Mouse (Mus musculus): ENCODE results near the gene Ccdc127.

Ccdc127 gene

GRCm38 (mm10) chr13:74390371-74390990, 40.4 kb downstream of the Ccdc127 start, which contains the start of gene Zfp72:
TSS of gene Zfp72 (minus strand) at chr13:74390836.
- DNase-seq (ENCODE audit: low spot score), result peak; percentile 76

GRCm38 (mm10) chr13:74391156-74391555, 41.0 kb downstream of the Ccdc127 start:
- DNase-seq (ENCODE audit: low spot score), result no peak

- DNase-seq (ENCODE audit: low spot score), result no peak
These were observed 49.3 kb downstream of the Ccdc127 start, which contains the start of gene Ftl1-ps1 for GRCm38 (mm10) chr13:74399298-74399839. TSS of gene Ftl1-ps1 (plus strand) at chr13:74399694.

Measured in lung, postnatal 25 days (tissue).